Comparison of ENCODE assay signal across 16 mouse cellular contexts in the genomic region with DNA sequence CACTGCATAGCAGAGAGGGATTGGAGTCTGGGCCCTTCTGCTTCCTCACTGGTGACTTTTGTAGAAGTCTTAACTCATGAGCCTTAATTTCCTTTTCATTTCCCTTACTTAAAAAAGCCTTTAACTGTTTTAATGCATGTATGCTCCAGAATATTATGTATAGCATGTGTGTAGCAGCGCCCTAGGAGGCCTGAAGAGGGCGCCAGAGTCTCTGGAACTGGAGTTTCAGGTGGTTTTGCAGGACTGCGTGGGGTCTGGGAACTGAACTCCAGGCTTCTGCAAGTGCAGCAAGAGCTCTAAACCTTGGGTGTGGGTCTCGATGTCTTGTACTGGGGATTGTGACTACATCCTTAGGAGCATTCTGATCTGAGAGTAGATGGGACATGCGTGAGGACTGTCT. TPM values are rescaled to one million over a fixed set of nuclear protein-coding genes. Genes with fewer than 3 reads are reported as not detected.
DNase-seq lines count a peak whose midpoint lies in the region; ATAC-seq and TF ChIP-seq lines count a peak whose summit lies in the region.
"Had no signal": no experiment of that assay in that cellular context is flagged by ENCODE, and none has a peak within 500 bp of the region (broad histone marks: within the 10 kb centered on the region; RNA-seq: fewer than 3 reads in every experiment).

No protein-coding gene starts in this region.

- 83% methylated on average over 5 of the region's 5 CpGs for WGBS in heart, embryonic 11.5 days (ENCODE audit: insufficient replicate concordance)
- whole genome bisulfite sequencing in liver, postnatal 0 days (ENCODE audit: insufficient replicate concordance): 82% methylated on average over 5 of the region's 5 CpGs

- H3K4me1 ChIP-seq in heart, embryonic 11.5 days (ENCODE audit: control insufficient read depth, insufficient read depth, low read length): peaks cover 49% of the 10 kb centered on the region
- peaks cover 19% of the 10 kb centered on the region for H3K4me1 ChIP-seq in liver, postnatal 0 days (ENCODE audit: insufficient read depth)
- H3K4me1 ChIP-seq in E14TG2a.4 (replicated peaks; ENCODE audit: low read depth, low read length): peaks cover 53% of the 10 kb centered on the region

- TF ChIP-seq EP300 in liver, postnatal 0 days (IDR thresholded peaks at IDR 0.05; ENCODE audit: low read depth): no peak

- no peak for DNase-seq in heart, postnatal 14 days
- no peak for DNase-seq in liver, postnatal 0 days
- DNase-seq in liver: no peak
- DNase-seq in naive thymus-derived CD4-positive, alpha-beta T cell, adult 2 months (ENCODE audit: low read depth): peak; percentile 46
- no peak for DNase-seq in spleen, postnatal 14 days (ENCODE audit: low spot score in 2 of 2)
- DNase-seq in Muller cell, postnatal 12 days (ENCODE audit: inconsistent ontology term): no peak
- DNase-seq: cerebellum, adult 11-12 months; kidney, adult 11 months; right cerebral cortex, postnatal 4 days had no signal

- no peak overlapping the region for H3K4me2 ChIP-seq in heart, embryonic 11.5 days
- no peak overlapping the region for H3K4me2 ChIP-seq in liver, postnatal 0 days (ENCODE audit: low read depth, low read length)
- H3K4me2 ChIP-seq: limb, embryonic 15.5 days; midbrain, embryonic 11.5 days had no signal

- intact Hi-C loops in heart, postnatal 14 days (cut with DNase I): loop anchor here (5.0 kb wide), 1 partner anchor 59 kb away; no protein-coding TSS in a partner anchor

- no peak for ATAC-seq in heart, embryonic 11.5 days (replicated peaks; ENCODE audit: insufficient number of reproducible peaks, low FRiP score, low TSS enrichment)
- no peak for ATAC-seq in liver, postnatal 0 days
- ATAC-seq: forebrain, embryonic 14.5 days had no signal

- H3K27me3 ChIP-seq in heart, embryonic 11.5 days (ENCODE audit: control insufficient read depth, insufficient read depth, low read length): no peaks in the 10 kb centered on the region
- H3K27me3 ChIP-seq in liver, postnatal 0 days (ENCODE audit: insufficient read depth, low read length): no peaks in the 10 kb centered on the region
- peaks cover 21% of the 10 kb centered on the region for H3K27me3 ChIP-seq in E14TG2a.4 (ENCODE audit: insufficient read depth, low read length)
- H3K27me3 ChIP-seq: limb, embryonic 15.5 days had no signal

- peak; percentile 56 for TF ChIP-seq CTCF in liver, postnatal 0 days (IDR thresholded peaks at IDR 0.05; ENCODE audit: low read depth)
- TF ChIP-seq CTCF in E14TG2a.4 (conservative IDR thresholded peaks at IDR 0.05; ENCODE audit: low read length): peak; percentile 90

- peaks cover 15% of the 10 kb centered on the region for H3K36me3 ChIP-seq in heart, embryonic 11.5 days (ENCODE audit: control insufficient read depth, insufficient read depth, low read length)
- H3K36me3 ChIP-seq in liver, postnatal 0 days (replicated peaks; ENCODE audit: insufficient read depth, low read length): no peaks in the 10 kb centered on the region
- 0 out of 2 replicates have a peak, but pooled peaks cover 4% of the 10 kb centered on the region for H3K36me3 ChIP-seq in E14TG2a.4 (ENCODE audit: insufficient read depth, low read length)
- H3K36me3 ChIP-seq: limb, embryonic 15.5 days had no signal

- H3K27ac ChIP-seq in heart, embryonic 11.5 days (ENCODE audit: low read depth, low read length): 0 out of 2 replicates have a peak overlapping the region, but pooled peaks have one; percentile 13
- no peak overlapping the region for H3K27ac ChIP-seq in liver, postnatal 0 days (ENCODE audit: low read depth)

- no peaks in the 10 kb centered on the region for H3K9me3 ChIP-seq in heart, embryonic 11.5 days (replicated peaks; ENCODE audit: control insufficient read depth, low read length)
- no peaks in the 10 kb centered on the region for H3K9me3 ChIP-seq in liver, postnatal 0 days (ENCODE audit: low read length)
- no peaks in the 10 kb centered on the region for H3K9me3 ChIP-seq in E14TG2a.4 (ENCODE audit: low read length)
- H3K9me3 ChIP-seq: limb, embryonic 15.5 days had no signal

- no peak overlapping the region for H3K9ac ChIP-seq in heart, embryonic 11.5 days (ENCODE audit: low read depth, low read length)
- no peak overlapping the region for H3K9ac ChIP-seq in liver, postnatal 0 days (replicated peaks)
- H3K9ac ChIP-seq: limb, embryonic 15.5 days had no signal

- H3K4me3 ChIP-seq in heart, embryonic 11.5 days (ENCODE audit: low read depth, low read length): no peak overlapping the region
- H3K4me3 ChIP-seq in liver, postnatal 0 days (ENCODE audit: low read depth, low read length): no peak overlapping the region
- H3K4me3 ChIP-seq in E14TG2a.4 (replicated peaks; ENCODE audit: low read length): no peak overlapping the region
- H3K4me3 ChIP-seq: limb, embryonic 15.5 days had no signal

RNA-seq across cellular contexts. Expression of a gene that starts 15.9 kb away (rescaled TPM):
- polyA plus RNA-seq in heart, embryonic 11.5 days (2014; fragmentation: Nextera tagmentation; extraction: Ambion mirVana): 22.8 and 24.2 TPM in 2 replicates
- total RNA-seq in heart, postnatal 14 days (2021): 10 to 100 TPM; 81.4 to 86.0 TPM
- 0.08 and 0.26 TPM in 2 replicates for polyA plus RNA-seq in liver, postnatal 0 days (2015; fragmentation: Nextera tagmentation; extraction: Ambion mirVana)

RNA-seq across cellular contexts. Expression of a gene that starts 41.3 kb away (rescaled TPM):
- polyA plus RNA-seq in heart, embryonic 11.5 days (2014; fragmentation: Nextera tagmentation; extraction: Ambion mirVana): 0.07 and 0.14 TPM in 2 replicates
- total RNA-seq in heart, postnatal 14 days (2021): under 1 TPM; 0.33 to 0.34 TPM
- 0.09 and 0.11 TPM in 2 replicates for polyA plus RNA-seq in liver, postnatal 0 days (2015; fragmentation: Nextera tagmentation; extraction: Ambion mirVana)
- total RNA-seq: layer of hippocampus, postnatal 14 days had no signal
- polyA plus RNA-seq: embryonic facial prominence, embryonic 11.5 days; forebrain, embryonic 14.5 days had no signal

Comparison
In these comparisons a context has a peak if more than half of its experiments do, and no peak if none do; other contexts are left out.
1. RNA of a gene that starts 15.9 kb away (polyA plus RNA-seq): 22.8 to 24.2 TPM in heart, embryonic 11.5 days; 0.08 to 0.26 TPM in liver, postnatal 0 days; every median in the first group is over 10 times any median in the second.